Mouse (Mus musculus) large intestine, adult 2 months (tissue): ENCODE measurements at regions not wholly inside any gene's neighbourhood (a gene's known extent, or its start where the extent isn't known, plus 50 kb on each side); places are given as distances from the start of the nearest gene placed in this dataset.

Experiments used
- DNase-seq: peaks from one replicate; pipeline ENCODE4 v3.0.0-alpha.2; 2012; ENCODE audit warnings: low read depth, low spot score
- WGBS: fragments of 180-500 bp; shearing (Covaris S2); methylation state at CpG from one replicate; pipeline ENCODE4 v1.1.7; 2018; 5-methylcytosine and 5-hydroxymethylcytosine counted together

DNA sequence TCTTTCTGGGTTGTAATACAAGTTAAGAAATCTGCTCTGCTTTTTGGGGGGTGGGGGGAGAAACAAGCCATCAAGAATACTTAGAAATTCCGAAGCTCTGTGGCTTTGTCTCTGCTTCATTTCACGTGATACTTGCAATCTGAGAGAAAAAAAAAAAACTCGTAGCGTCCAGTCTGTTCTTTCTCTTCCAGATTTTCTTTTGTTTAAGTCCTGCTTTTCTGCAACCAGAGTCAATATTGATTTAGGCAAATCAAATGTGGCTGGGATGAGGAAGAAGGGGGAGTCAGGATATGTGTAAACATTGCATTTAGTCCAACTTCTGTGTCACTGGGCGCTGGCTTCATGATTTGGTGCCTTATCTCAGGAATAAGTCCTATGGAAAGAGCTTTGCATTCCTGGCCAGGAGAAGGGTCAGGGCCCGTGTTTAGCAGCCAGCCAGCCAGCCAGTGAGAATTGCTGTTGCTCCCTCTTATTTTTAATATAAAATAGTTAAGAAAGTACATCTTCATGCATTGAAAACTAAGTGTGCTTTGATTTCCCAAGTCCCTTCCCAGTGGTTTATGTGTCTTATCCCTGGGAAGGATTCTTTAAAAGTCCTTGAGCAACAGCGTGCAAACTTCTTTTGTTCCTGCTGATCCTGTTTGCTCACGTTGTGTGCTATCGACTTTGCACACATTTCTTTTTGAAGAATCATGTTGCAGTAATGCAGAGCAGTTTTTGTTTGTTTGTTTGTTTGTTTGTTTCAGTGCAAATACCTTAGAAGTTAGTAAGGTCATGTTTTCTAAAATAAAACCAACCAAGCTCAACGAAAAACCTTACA is 272.0 kb downstream of the Gm11146 start:
- WGBS: 10% methylated on average over 10 of the region's 10 CpGs
- DNase-seq: peak; percentile 31

DNA sequence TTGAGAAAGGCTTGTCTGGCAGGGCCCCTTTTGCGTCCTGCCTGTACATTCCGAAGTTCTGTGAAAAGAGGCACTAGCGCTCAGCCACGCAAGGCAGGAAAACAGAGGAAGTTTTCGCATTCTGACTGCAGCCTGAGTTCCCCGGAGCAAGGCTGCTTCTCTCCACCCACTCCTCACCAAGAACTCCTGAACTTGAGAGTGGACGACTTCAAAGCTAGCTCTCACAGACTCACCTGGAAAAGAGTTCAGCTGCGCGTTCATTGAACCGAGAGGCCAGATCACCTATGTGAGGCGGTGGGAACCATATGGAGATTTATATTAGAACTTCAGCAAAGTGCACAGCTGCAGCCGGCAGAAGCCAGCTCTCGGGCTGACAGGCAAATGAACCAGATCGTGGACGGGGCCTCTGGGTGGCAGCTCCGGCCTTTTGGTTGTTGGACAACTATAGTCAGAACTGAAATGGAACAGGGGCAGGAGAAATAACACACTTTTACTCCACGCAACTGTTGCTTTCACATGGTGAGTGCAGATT is 272.7 kb downstream of the Gm11146 start:
- no peak for DNase-seq
- 4% methylated on average over 17 of the region's 17 CpGs for WGBS

GRCm38 (mm10) chr16:77328628-77329159 is 273.2 kb downstream of the Gm11146 start:
- no peak for DNase-seq
- WGBS: 46% methylated on average over 6 of the region's 6 CpGs

DNA sequence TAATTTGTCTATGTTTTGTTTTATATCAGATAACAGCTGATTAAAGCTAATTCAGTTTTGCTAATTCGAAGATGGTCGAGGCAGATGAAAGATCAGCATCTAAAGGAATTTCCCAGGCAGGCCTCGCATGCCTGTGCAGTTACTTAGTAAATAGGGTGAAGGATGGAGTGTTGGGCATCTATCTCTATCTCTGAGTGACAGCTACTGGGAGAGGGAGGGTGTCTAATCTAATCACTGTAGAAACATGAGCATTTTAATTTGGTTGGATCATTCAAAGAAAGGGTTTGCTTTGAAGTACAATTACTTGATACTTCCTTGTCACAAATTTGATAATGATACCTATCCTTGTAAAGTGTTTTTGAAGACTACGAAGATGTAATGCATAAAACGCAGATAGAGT is 273.8 kb downstream of the Gm11146 start:
- WGBS: 89% methylated on average over 5 of the region's 5 CpGs
- DNase-seq: no peak

DNA sequence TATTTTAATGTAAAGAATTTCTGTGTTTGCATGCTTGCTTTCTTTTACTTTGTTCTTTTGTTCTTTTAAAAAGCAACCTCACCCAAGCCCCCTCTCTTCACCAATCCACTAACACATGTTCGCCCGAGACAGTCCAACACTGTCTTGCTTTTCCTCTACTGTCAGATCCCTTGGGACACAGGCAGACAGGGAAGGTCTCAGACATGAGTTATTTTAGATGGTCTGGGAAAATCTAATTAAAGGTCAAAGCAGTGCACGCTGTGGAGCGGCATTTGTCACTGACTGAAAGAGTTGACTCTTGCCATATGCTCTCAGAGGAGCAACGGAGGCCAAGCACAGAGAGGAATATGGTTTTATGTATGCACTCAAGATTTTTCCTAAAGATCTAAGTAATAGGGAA is 279.6 kb downstream of the Gm11146 start:
- 71% methylated on average over 5 of the region's 5 CpGs for WGBS
- no peak for DNase-seq

GRCm38 (mm10) chr16:77318150-77318549 is 283.7 kb downstream of the Gm11146 start:
- 90% methylated on average over 1 of the region's 1 CpGs for WGBS
- no peak for DNase-seq

DNA sequence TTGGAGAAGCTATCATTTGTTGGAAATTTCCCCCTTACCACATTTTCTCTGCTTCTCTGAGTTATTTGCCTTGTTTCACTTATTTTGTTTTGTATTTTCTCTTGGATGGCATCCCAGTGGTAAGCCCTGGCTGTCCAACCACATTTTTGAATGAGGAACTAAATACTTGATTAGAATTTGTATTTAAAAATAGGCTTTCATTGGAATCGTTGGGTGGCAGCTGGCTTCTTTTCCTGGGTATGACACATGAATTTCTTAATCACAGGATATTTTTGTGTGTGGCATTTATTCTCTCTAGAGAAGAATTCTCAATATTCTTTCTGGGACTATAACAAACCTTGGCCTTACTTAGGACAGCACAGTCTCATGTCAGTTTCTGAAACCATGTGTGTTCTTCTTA is 286.5 kb downstream of the Gm11146 start:
- WGBS: 61% methylated on average over 1 of the region's 1 CpGs
- no peak for DNase-seq

- no peak for DNase-seq
Measured at GRCm38 (mm10) chr16:77313195-77313594, 288.7 kb downstream of the Gm11146 start.

DNA sequence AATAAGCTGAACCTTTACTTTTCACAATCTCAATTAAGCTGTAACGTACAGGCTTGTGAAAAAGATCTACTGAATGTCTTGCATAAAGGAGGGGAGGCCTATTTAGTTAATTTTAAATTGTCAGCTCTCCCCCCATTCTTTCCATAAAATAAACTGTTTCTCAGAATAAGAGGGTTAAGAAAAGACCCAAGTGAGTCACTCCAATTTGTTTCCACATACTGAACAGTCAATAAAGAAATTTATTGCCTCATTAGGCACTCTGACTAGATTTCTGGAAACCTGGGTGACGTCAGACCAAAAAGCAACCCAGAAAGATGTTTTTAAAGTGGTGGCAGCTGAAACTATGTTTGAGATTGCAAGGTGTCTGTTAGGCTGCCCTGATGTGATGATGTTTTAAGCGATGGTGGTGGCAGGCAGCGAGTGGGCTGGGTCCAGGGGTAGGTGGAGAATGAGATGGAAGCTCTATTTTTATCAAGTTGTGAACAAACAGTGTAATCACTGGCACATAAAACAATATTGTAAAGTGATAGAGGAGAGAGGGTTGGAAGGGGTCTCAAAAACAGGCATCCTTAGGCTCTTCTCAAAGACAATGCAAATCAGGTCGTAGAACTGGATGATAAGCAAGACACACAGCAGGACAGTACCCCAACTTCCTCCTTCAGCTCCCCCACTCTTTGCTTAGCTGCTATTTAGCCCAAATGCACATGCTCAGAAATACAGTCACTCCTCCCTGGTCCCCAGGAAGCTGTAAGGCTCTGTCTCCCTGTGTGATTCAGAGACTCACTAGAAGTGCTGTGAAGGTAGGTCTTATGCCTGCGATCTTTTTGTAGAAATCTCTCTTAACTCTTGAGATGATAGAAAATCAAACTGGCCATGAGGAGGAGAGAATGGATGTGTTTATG is 288.0 kb downstream of the Usp25 start:
- WGBS: 70% methylated on average over 6 of the region's 6 CpGs
- no peak for DNase-seq

GRCm38 (mm10) chr16:77300572-77301213 is 287.2 kb downstream of the Usp25 start:
- DNase-seq: no peak
- 70% methylated on average over 6 of the region's 6 CpGs for WGBS

- WGBS: 54% methylated on average over 4 of the region's 4 CpGs
- DNase-seq: no peak
Measured at GRCm38 (mm10) chr16:77295574-77296355, 282.3 kb downstream of the Usp25 start.

DNA sequence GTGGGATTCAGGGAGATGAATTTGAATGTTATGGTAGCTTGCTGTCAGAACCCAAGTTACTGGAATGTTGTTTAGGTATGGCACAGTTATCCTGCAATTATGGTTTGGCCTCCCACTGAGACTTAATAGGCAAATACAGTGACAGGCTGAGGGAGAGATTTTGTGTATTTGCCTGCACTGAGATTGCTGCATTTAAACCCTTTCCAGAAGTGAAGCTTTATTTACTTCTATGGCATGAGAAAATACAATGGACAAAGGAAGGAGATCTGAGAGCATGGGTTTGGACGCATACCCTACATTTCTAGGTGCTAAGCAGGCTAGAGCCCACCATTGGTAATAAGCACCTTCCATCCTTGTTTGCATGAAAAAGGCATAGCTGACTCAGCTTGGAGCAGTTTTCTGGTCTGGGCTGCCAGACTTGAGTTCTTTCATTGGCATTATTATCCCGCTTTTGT is 278.8 kb downstream of the Usp25 start:
- no peak for DNase-seq
- 88% methylated on average over 2 of the region's 2 CpGs for WGBS

DNA sequence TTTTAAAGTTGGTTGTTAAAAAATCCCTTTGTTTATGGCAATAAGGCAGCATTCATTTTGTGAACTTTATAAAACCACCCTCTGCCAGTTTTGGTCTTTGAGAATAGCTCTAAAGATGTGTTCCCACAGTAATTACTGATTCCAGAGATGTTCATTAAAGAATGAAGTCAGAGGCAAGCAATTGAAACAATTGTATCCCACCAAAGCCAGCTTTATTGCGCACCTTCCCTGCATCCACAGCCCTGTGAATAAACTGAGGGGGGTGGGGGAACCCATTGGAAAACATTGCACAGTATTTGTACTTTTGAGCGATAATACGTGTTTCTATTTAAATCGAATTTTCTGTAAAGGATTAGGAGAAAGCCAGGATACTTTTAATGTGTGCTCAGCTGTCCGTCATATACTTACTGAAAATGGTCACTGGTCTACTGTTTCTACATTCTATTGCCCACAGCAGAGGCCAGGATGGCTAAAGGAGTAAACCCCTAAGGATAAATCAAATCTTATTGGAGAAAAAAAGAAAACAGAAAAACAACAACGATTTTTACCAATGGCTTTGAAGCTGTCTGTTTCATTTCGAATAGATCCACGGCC is 278.3 kb downstream of the Usp25 start:
- no peak for DNase-seq
- WGBS: 88% methylated on average over 8 of the region's 8 CpGs

DNA sequence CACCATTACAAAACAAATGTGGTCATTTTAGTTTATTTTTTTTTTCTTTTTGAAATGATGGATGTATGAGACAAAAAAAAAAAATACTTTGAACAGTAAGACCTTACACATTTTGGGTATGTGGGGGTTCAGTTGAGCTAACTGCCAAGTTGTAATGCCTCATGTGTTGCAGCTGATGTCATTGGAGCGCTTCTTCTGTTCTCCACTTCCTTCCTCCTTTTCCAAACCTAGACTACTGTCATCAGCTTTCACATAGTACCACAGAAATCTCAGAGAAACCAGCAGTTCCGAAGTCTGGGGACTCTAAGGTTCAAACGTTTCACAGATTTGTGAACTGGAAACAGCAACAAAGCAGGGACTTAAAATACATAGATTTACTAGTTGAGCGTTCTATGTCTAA is 270.7 kb downstream of the Usp25 start:
- no peak for DNase-seq

GRCm38 (mm10) chr16:77279916-77280315 is 266.4 kb downstream of the Usp25 start:
- no peak for DNase-seq
- 87% methylated on average over 4 of the region's 4 CpGs for WGBS

More for the DNA sequence above, 270.7 kb downstream of the Usp25 start:
- WGBS: 83% methylated on average over 4 of the region's 4 CpGs

- DNase-seq: no peak
- 53% methylated on average over 2 of the region's 2 CpGs for WGBS
Measured at GRCm38 (mm10) chr16:77279495-77279894, 266.0 kb downstream of the Usp25 start.

DNA sequence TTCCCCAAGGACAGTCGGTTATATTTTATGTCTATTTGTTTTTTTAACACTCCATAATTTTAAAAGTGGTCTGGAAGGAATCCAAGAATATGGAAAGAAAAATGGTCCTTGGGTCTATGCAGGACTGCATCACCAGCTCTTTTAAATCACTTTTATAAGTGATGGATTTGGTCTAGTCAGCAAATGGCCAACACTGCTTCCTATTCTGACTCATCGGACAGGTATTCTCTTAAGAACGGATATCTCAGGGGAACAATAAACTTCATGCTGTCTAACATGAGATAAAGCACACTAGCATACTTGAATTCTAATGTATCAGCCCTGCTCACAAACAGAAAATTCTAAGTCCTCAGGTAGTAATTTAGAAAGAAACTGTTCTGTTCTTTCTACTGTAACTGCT is 259.8 kb downstream of the Usp25 start:
- 20% methylated on average over 3 of the region's 3 CpGs for WGBS
- DNase-seq: no peak

DNA sequence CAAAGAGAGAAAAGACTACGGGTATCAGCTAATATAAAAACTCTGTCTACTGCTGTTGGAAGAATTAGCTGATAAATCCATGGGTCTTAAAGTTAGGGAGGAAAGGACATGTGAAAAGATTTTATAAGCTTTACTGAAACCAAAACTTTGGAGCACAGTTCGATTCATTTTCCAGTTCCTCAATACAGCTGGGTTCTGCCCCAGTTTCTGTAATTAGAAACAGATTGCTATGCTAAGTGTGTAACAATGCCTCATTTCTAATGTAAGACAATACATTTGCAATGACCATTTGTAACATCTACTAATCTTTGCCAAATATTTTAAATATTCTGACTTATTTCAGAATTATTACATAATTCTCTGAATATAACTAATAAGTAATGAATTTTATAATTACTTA is 255.4 kb downstream of the Usp25 start:
- WGBS: 57% methylated on average over 2 of the region's 2 CpGs
- no peak for DNase-seq

DNA sequence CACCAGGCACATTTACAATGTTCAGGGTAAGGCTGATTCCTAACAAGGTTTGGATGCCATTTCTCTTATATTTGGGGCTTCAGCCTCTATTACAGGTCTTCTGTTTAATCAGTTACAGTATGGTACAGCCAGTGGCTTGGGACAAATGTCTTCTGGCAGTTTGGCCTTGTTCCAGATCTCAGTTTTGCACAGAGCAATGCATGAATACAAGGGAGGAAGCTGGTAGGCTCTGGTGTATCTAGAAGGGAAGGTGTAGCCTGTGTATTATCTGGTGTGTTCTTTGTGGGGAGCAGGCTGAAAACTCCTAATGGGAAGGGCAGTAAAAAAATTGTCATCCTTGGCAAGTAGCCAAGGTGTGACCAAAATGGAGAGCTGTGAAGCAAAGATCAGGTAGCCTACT is 254.2 kb downstream of the Usp25 start:
- no peak for DNase-seq
